Mouse (Mus musculus): ENCODE measurements around the gene Cers6. TPM values are rescaled to one million over a fixed set of nuclear protein-coding genes. Genes with fewer than 3 reads are reported as not detected.

Gene Cers6
- polyA plus RNA-seq (2016; fragmentation: Nextera tagmentation; extraction: Ambion mirVana) = 61.2 and 80.7 TPM in 2 replicates

GRCm38 (mm10) chr2:68860904-68861685, at the start of gene Cers6:
Gene Cers6 (plus strand): TSS chr2:68861441.
- H3K36me3 ChIP-seq = no peaks in the 10 kb centered on the region
- no peaks in the 10 kb centered on the region for H3K27me3 ChIP-seq
- H3K27ac ChIP-seq = peak within 1 kb of the TSS; percentile 93
- H3K4me3 ChIP-seq = peak within 1 kb of the TSS; percentile 84
- ATAC-seq (ENCODE audit: low FRiP score) = peak; percentile 97
- no peaks in the 10 kb centered on the region for H3K9me3 ChIP-seq (replicated peaks)
- under 1% methylated on average over 53 of the region's 53 CpGs for WGBS
- peak within 1 kb of the TSS; percentile 78 for H3K4me2 ChIP-seq (replicated peaks)
- peak within 1 kb of the TSS; percentile 93 for H3K9ac ChIP-seq
- H3K4me1 ChIP-seq = peaks cover 15% of the 10 kb centered on the region

- Histone ChIP-seq H3K27ac (no peak overlapping the region), H3K4me3 (no peak overlapping the region), H3K4me1 (no peaks in the 10 kb centered on the region), H3K27me3 (no peaks in the 10 kb centered on the region), H3K36me3 (no peaks in the 10 kb centered on the region), H3K9me3 (replicated peaks) (no peaks in the 10 kb centered on the region), H3K4me2 (replicated peaks) (no peak overlapping the region), H3K9ac (no peak overlapping the region)
- no peak for ATAC-seq (ENCODE audit: low FRiP score)
- WGBS = 31% methylated on average over 2 of the region's 2 CpGs
Observed at GRCm38 (mm10) chr2:68814409-68814808, 46.8 kb upstream of the Cers6 start.

- no peak overlapping the region for H3K4me2 ChIP-seq (replicated peaks)
Observed at GRCm38 (mm10) chr2:68819040-68819439, 42.2 kb upstream of the Cers6 start.

GRCm38 (mm10) chr2:68822152-68822887, 38.9 kb upstream of the Cers6 start:
- 71% methylated on average over 4 of the region's 4 CpGs for WGBS
- no peak overlapping the region for H3K9ac ChIP-seq
- no peaks in the 10 kb centered on the region for H3K4me1 ChIP-seq
- no peak for ATAC-seq (ENCODE audit: low FRiP score)
- H3K9me3 ChIP-seq (replicated peaks) = no peaks in the 10 kb centered on the region
- H3K36me3 ChIP-seq = no peaks in the 10 kb centered on the region
- H3K4me3 ChIP-seq = no peak overlapping the region
- no peak overlapping the region for H3K27ac ChIP-seq
- H3K4me2 ChIP-seq (replicated peaks) = no peak overlapping the region
- no peaks in the 10 kb centered on the region for H3K27me3 ChIP-seq

More at GRCm38 (mm10) chr2:68819040-68819439, 42.2 kb upstream of the Cers6 start:
- ATAC-seq (ENCODE audit: low FRiP score) = no peak
- no peak overlapping the region for H3K27ac ChIP-seq
- no peaks in the 10 kb centered on the region for H3K4me1 ChIP-seq
- H3K9ac ChIP-seq = no peak overlapping the region
- no peaks in the 10 kb centered on the region for H3K9me3 ChIP-seq (replicated peaks)
- 73% methylated on average over 4 of the region's 4 CpGs for WGBS
- no peaks in the 10 kb centered on the region for H3K27me3 ChIP-seq
- no peaks in the 10 kb centered on the region for H3K36me3 ChIP-seq
- no peak overlapping the region for H3K4me3 ChIP-seq

GRCm38 (mm10) chr2:68825326-68826020, 35.8 kb upstream of the Cers6 start:
- Histone ChIP-seq H3K9ac (no peak overlapping the region), H3K36me3 (no peaks in the 10 kb centered on the region), H3K4me2 (replicated peaks) (no peak overlapping the region), H3K4me1 (no peaks in the 10 kb centered on the region), H3K27me3 (no peaks in the 10 kb centered on the region), H3K27ac (no peak overlapping the region), H3K9me3 (replicated peaks) (no peaks in the 10 kb centered on the region), H3K4me3 (no peak overlapping the region)
- WGBS = 63% methylated on average over 7 of the region's 7 CpGs
- no peak for ATAC-seq (ENCODE audit: low FRiP score)

GRCm38 (mm10) chr2:68843330-68843729, 17.9 kb upstream of the Cers6 start:
- ATAC-seq (ENCODE audit: low FRiP score) = no peak
- no peak overlapping the region for H3K4me3 ChIP-seq
- no peaks in the 10 kb centered on the region for H3K9me3 ChIP-seq (replicated peaks)
- 95% methylated on average over 5 of the region's 5 CpGs for WGBS
- H3K4me2 ChIP-seq (replicated peaks) = no peak overlapping the region
- no peak overlapping the region for H3K27ac ChIP-seq
- H3K4me1 ChIP-seq = no peaks in the 10 kb centered on the region
- no peaks in the 10 kb centered on the region for H3K27me3 ChIP-seq
- no peaks in the 10 kb centered on the region for H3K36me3 ChIP-seq
- H3K9ac ChIP-seq = no peak overlapping the region

GRCm38 (mm10) chr2:68844530-68844929, 16.7 kb upstream of the Cers6 start:
- no peaks in the 10 kb centered on the region for H3K4me1 ChIP-seq
- H3K27me3 ChIP-seq = no peaks in the 10 kb centered on the region
- H3K36me3 ChIP-seq = no peaks in the 10 kb centered on the region
- ATAC-seq (ENCODE audit: low FRiP score) = no peak
- H3K4me2 ChIP-seq (replicated peaks) = no peak overlapping the region
- H3K9me3 ChIP-seq (replicated peaks) = no peaks in the 10 kb centered on the region
- no peak overlapping the region for H3K27ac ChIP-seq
- 96% methylated on average over 2 of the region's 2 CpGs for WGBS
- no peak overlapping the region for H3K9ac ChIP-seq
- H3K4me3 ChIP-seq = no peak overlapping the region

GRCm38 (mm10) chr2:68845002-68845740, 16.1 kb upstream of the Cers6 start:
- WGBS = 81% methylated on average over 13 of the region's 13 CpGs
- ATAC-seq (ENCODE audit: low FRiP score) = no peak
- no peaks in the 10 kb centered on the region for H3K9me3 ChIP-seq (replicated peaks)
- H3K4me1 ChIP-seq = no peaks in the 10 kb centered on the region
- no peak overlapping the region for H3K9ac ChIP-seq
- no peaks in the 10 kb centered on the region for H3K27me3 ChIP-seq
- H3K27ac ChIP-seq = no peak overlapping the region
- no peaks in the 10 kb centered on the region for H3K36me3 ChIP-seq
- H3K4me2 ChIP-seq (replicated peaks) = no peak overlapping the region
- H3K4me3 ChIP-seq = no peak overlapping the region

- no peak for ATAC-seq (ENCODE audit: low FRiP score)
- H3K9ac ChIP-seq = 0 out of 2 replicates have a peak overlapping the region, but pooled peaks have one; percentile 93
- H3K4me2 ChIP-seq (replicated peaks) = peak overlapping the region; percentile 78
- H3K4me3 ChIP-seq = no peak overlapping the region
- no peaks in the 10 kb centered on the region for H3K27me3 ChIP-seq
- 69% methylated on average over 2 of the region's 2 CpGs for WGBS
- H3K9me3 ChIP-seq (replicated peaks) = no peaks in the 10 kb centered on the region
- no peak overlapping the region for H3K27ac ChIP-seq
- no peaks in the 10 kb centered on the region for H3K36me3 ChIP-seq
- H3K4me1 ChIP-seq = peaks cover 15% of the 10 kb centered on the region
Observed at GRCm38 (mm10) chr2:68860391-68860790, 850 bp upstream of the Cers6 start.

- H3K9ac ChIP-seq = peak overlapping the region; percentile 93
- H3K4me3 ChIP-seq = peak overlapping the region; percentile 84
- H3K27me3 ChIP-seq = no peaks in the 10 kb centered on the region
- peak overlapping the region; percentile 93 for H3K27ac ChIP-seq
- peak; percentile 76 for ATAC-seq (ENCODE audit: low FRiP score)
- peaks cover 15% of the 10 kb centered on the region for H3K4me1 ChIP-seq
- no peaks in the 10 kb centered on the region for H3K9me3 ChIP-seq (replicated peaks)
- WGBS = under 1% methylated on average over 63 of the region's 64 CpGs
- no peaks in the 10 kb centered on the region for H3K36me3 ChIP-seq
- H3K4me2 ChIP-seq (replicated peaks) = peak overlapping the region; percentile 78
Observed at GRCm38 (mm10) chr2:68861721-68862463, 651 bp downstream of the Cers6 start.

All from hindbrain, embryonic 12.5 days (tissue).